Mouse (Mus musculus) G1E (cell line): ENCODE measurements around the gene Pcdh15. TPM values are rescaled to one million over a fixed set of nuclear protein-coding genes. Genes with fewer than 3 reads are reported as not detected.

Experiments
- ATAC-seq: 2 replicates; pipeline ENCODE4 v1.8.0; 2016; ENCODE audit warnings: mild to moderate bottlenecking; ENCODE audit not compliant: insufficient number of reproducible peaks, poor library complexity, low FRiP score, severe bottlenecking; ENCODE audit errors: extremely low read depth
- DNase-seq: peaks from one replicate; pipeline ENCODE4 v3.0.0; 2012; ENCODE audit warnings: low spot score
- H3K27me3 ChIP-seq: 2 replicates; pipeline ENCODE4 v1.6.1; 2012; ENCODE audit warnings: mild to moderate bottlenecking, low read length, inconsistent platforms; ENCODE audit not compliant: insufficient read depth
- H3K36me3 ChIP-seq: replicated peaks from 2 replicates; pipeline ENCODE3; 2012; ENCODE audit warnings: mild to moderate bottlenecking, inconsistent platforms
- H3K4me1 ChIP-seq: 2 replicates; pipeline ENCODE4 v1.6.1; 2012; ENCODE audit warnings: low read depth, low read length, inconsistent platforms, mixed read lengths; ENCODE audit not compliant: insufficient read depth
- H3K4me3 ChIP-seq: 2 replicates; pipeline ENCODE4 v1.5.1; 2012; ENCODE audit warnings: low read depth, mild to moderate bottlenecking, inconsistent platforms, low read length, moderate library complexity, mixed read lengths
- H3K9me3 ChIP-seq: replicated peaks from 2 replicates; pipeline ENCODE4 v1.6.1; 2012; ENCODE audit warnings: inconsistent platforms
- CTCF ChIP-seq: IDR thresholded peaks from 2 replicates; pipeline ENCODE4 v1.5.1; 2012; ENCODE audit warnings: low read depth, low read length, inconsistent platforms, mixed read lengths
- GATA1 ChIP-seq: IDR thresholded peaks from 2 replicates; pipeline ENCODE4 v1.6.1; 2012; ENCODE audit warnings: borderline replicate concordance, low read length, inconsistent platforms, mixed read lengths
- GATA2 ChIP-seq: IDR thresholded peaks from 2 replicates; pipeline ENCODE4 v1.6.1; 2012; ENCODE audit warnings: low read depth, low read length, inconsistent platforms, borderline replicate concordance
- POLR2AphosphoS5 ChIP-seq: IDR thresholded peaks from 2 replicates; pipeline ENCODE4 v1.6.1; 2012; ENCODE audit warnings: low read depth, low read length, inconsistent platforms; ENCODE audit not compliant: insufficient replicate concordance
- TAL1 ChIP-seq: conservative IDR thresholded peaks from 2 replicates; pipeline ENCODE4 v1.6.1; 2012; ENCODE audit warnings: low read depth, low read length, inconsistent platforms, mixed read lengths
- polyA plus RNA-seq: library from polyadenylated mRNA; stranded (reverse); fragments of >175 nt; gene quantifications from 2 replicates; pipeline ENCODE4 v1.2.3, GENCODE M21; 2012
- total RNA-seq, 2 experiments: library from RNA; stranded (forward) in 1 of 2; stranded (reverse) in 1 of 2; fragments of 200-1000 nt in 1 of 2; fragments of >200 nt in 1 of 2; fragmentation: Nextera tagmentation in 1 of 2; gene quantifications; 2 replicates each; pipeline ENCODE4 v1.2.3; 2014 to 2017

The Pcdh15 gene
- total and polyA plus RNA-seq, 3 experiments = 0.38 TPM; not detected in 2

DNA sequence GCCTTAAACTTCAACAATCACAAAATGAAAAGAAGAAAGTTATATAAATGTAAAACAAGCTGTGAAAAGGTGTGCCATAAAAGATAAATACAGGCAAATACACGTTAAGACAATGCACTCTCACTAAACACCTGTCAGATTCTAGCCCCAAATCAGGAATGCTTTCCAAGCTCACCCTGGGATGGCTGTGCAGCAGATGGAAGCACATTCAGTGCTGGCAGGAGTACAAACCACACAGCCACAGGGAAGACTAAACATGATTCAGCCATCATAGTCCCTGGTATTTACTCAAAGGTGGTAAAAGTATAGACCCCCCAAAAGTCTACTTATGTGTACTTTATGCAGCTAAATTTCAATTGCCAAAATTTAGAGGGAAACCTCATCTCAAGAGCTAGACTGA lies 909.7 kb downstream of the Pcdh15 start:
- no peak for TF ChIP-seq CTCF
- TF ChIP-seq GATA2 = no peak
- no peak for TF ChIP-seq TAL1
- no peak for TF ChIP-seq GATA1
- H3K4me3 ChIP-seq = no peak overlapping the region
- no peak for DNase-seq
- H3K9me3 ChIP-seq = 0 out of 2 replicates have a peak, but pooled peaks cover 2% of the 10 kb centered on the region
- no peaks in the 10 kb centered on the region for H3K27me3 ChIP-seq
- H3K4me1 ChIP-seq = no peaks in the 10 kb centered on the region
- no peak for ATAC-seq
- H3K36me3 ChIP-seq = no peaks in the 10 kb centered on the region

GRCm38 (mm10) chr10:74023091-74023490 lies 923.9 kb downstream of the Pcdh15 start:
- TF ChIP-seq GATA1 (no peak), POLR2AphosphoS5 (no peak), CTCF (no peak), GATA2 (no peak), TAL1 (no peak)
- Histone ChIP-seq H3K4me1 (no peaks in the 10 kb centered on the region), H3K4me3 (no peak overlapping the region), H3K27me3 (no peaks in the 10 kb centered on the region), H3K9me3 (peaks cover 3% of the 10 kb centered on the region), H3K36me3 (no peaks in the 10 kb centered on the region)
- DNase-seq (no peak), ATAC-seq (no peak)

DNA sequence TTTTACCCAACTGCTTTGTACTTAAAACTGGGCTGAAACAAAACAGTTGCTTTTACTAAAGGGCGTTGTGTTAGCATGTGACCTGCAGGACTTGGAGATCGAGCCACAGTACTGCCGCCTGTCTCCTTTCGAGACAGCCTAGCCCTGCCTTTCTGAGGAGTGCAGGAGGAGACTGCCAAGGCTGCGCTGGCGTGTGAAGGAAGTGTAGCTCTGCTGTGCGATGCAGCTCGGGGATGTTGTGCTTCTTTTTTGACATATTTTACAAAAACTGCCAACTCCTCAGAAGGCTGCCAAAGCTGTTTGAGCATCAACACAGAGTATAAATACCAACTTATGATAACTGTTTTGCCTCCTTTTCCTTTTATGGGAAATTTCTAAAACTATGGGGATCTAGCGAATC lies 953.9 kb downstream of the Pcdh15 start:
- TF ChIP-seq TAL1 (no peak), POLR2AphosphoS5 (no peak), GATA1 (no peak), GATA2 (no peak), CTCF (no peak)
- H3K4me3 ChIP-seq = no peak overlapping the region
- DNase-seq (no peak), ATAC-seq (no peak)
- H3K9me3 ChIP-seq = no peaks in the 10 kb centered on the region; the same call in 1 of the 2 replicates
- H3K36me3 ChIP-seq = no peaks in the 10 kb centered on the region
- H3K27me3 ChIP-seq = no peaks in the 10 kb centered on the region
- no peaks in the 10 kb centered on the region for H3K4me1 ChIP-seq

DNA sequence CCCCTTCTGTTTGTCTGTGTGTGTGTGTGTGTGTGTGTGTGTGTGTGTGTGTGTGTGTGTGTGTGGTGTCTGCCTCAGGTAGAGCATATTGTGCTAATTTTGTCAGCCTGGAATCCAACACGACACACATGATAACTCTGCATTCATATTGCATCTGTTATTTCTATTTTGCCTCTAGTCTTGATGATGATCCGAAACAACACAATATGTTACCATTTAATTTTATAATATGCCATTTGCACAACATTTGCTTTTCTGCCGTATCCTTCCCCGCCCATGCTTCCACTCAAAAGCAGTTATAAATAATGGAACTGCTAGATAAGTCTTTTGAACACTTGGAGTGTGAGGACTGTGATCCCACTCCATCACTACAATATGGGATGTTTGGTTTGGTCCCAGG lies 987.5 kb downstream of the Pcdh15 start:
- no peaks in the 10 kb centered on the region for H3K4me1 ChIP-seq
- DNase-seq (no peak), ATAC-seq (no peak)
- H3K9me3 ChIP-seq = no peaks in the 10 kb centered on the region
- H3K27me3 ChIP-seq = no peaks in the 10 kb centered on the region
- TF ChIP-seq GATA2 = no peak
- TF ChIP-seq CTCF = no peak
- no peaks in the 10 kb centered on the region for H3K36me3 ChIP-seq
- H3K4me3 ChIP-seq = no peak overlapping the region

- Histone ChIP-seq H3K4me1 (no peaks in the 10 kb centered on the region), H3K27me3 (no peaks in the 10 kb centered on the region), H3K4me3 (no peak overlapping the region), H3K9me3 (peaks cover 3% of the 10 kb centered on the region), H3K36me3 (no peaks in the 10 kb centered on the region)
- no peak for DNase-seq
- no peak for ATAC-seq
- TF ChIP-seq POLR2AphosphoS5 (no peak), TAL1 (no peak), GATA2 (no peak), CTCF (no peak)
These were observed 999.2 kb downstream of the Pcdh15 start for GRCm38 (mm10) chr10:74098296-74098695.

DNA sequence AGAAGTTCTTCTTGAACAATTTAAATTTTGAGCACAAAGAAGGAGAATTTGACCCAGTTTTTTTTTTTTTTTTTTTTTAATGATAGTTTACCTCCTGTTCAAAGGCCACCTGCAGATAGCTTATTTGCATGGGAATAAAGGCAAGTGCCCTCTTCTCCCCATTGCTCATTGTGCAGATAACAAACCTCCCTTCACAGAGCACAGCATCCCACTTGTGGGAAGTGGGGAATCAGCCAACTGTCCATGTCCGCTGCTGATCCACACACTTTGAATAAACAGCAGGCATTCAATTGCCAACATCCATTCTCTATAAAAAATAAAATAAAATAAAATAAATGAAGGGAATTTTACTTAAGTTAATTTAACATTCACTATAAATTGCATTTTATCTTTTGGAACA lies 1015.0 kb downstream of the Pcdh15 start:
- Histone ChIP-seq H3K36me3 (no peaks in the 10 kb centered on the region), H3K4me3 (no peak overlapping the region), H3K4me1 (no peaks in the 10 kb centered on the region), H3K27me3 (no peaks in the 10 kb centered on the region), H3K9me3 (peaks cover 8% of the 10 kb centered on the region; the same call in 1 of the 2 replicates)
- no peak for DNase-seq
- no peak for TF ChIP-seq TAL1
- TF ChIP-seq GATA2 = no peak
- TF ChIP-seq POLR2AphosphoS5 = no peak
- TF ChIP-seq GATA1 = no peak
- no peak for TF ChIP-seq CTCF
- no peak for ATAC-seq

- no peak for DNase-seq
- no peak for TF ChIP-seq GATA1
- TF ChIP-seq TAL1 = no peak
- no peak for TF ChIP-seq GATA2
- no peak for TF ChIP-seq CTCF
- no peak for TF ChIP-seq POLR2AphosphoS5
- H3K27me3 ChIP-seq = no peaks in the 10 kb centered on the region
- ATAC-seq = no peak
- no peaks in the 10 kb centered on the region for H3K36me3 ChIP-seq
- peaks cover 8% of the 10 kb centered on the region for H3K9me3 ChIP-seq
- no peak overlapping the region for H3K4me3 ChIP-seq
- H3K4me1 ChIP-seq = no peaks in the 10 kb centered on the region
These were observed 1017.7 kb downstream of the Pcdh15 start for GRCm38 (mm10) chr10:74116817-74117216.
